Mouse (Mus musculus) left cerebral cortex, adult 9 months (tissue): Measurements from ENCODE around the gene Ifrd1.
A peak's percentile ranks its signal among the peaks of the same experiment; 100 is the strongest.
"Not testable (repeated sequence)": the region's sequence is repeated elsewhere in the genome, so short reads cannot be mapped to it uniquely, and the experiment has no call there.

ENCODE experiments used
- DNase-seq, 2 experiments: peaks; one replicate each; pipeline ENCODE4 v3.0.0; 2022; ENCODE audit warnings: low spot score in 2 of 2

The Ifrd1 gene

GRCm38 (mm10) chr12:40199302-40199701, 49.0 kb downstream of the Ifrd1 start, which contains the start of gene Lsmem1:
Lsmem1 (minus strand) TSS chr12:40199490.
- peak in 1 of 2 experiments; percentile 40 for DNase-seq

DNA sequence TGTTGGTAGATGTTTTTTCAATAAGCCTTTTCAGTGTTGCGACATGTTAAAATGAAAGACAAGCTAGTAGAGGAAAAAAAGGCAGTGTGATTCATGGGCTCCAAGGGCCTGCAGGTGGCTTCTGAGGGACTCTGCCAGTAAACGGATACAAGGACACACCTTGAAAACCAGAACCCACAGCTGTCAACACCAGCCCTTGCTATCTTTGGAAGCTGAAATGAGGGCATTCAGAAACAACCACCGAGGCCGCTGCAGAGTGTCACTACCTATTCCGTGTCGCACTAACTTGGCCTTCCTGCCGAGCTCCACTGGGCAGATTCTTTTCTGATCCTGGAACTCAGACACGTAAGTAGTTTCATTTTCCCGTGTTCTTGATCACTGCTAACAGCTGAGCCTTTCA, 49.9 kb downstream of the Ifrd1 start:
- no peak for DNase-seq

DNA sequence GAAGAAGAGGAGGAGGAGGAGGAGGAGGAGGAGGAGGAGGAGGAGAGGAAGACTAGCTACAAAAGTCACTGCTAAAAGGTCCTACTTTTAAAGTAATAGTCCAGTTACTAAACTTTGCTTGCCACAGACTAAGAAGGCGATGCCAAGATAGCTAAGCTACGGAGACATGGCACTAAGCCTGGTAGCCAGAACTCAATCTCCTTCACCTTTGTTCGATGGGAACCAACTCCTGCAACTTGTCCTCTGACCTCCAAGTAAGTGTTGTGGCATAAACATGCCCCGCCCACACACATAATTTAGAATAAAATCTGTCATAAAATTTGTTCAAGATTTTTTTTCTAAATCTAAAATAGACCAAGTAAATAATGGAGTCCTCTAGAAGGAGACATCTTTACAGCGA, 50.3 kb downstream of the Ifrd1 start:
- no peak for DNase-seq

DNA sequence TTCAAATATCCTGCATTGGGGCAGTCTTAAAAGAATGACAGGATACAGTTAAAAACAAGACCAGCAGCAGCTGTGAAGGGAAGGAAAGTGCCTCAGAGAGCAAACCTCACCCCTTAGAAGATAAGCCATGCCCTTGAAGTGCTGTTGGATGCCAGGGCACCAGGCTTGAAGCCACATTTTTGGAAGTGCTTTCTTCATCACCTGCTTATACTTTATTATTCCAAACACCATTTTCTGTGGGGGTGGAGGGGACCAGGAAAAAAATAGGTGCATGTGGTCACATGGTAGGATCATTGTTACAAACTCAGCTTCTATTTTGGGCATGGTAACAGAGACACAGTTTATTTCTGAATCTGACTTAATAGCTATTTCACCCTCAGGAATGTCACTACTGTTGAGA, 50.8 kb downstream of the Ifrd1 start:
- no peak for DNase-seq

- no peak for DNase-seq
These were observed 62.8 kb downstream of the Ifrd1 start for GRCm38 (mm10) chr12:40185474-40185873.

DNA sequence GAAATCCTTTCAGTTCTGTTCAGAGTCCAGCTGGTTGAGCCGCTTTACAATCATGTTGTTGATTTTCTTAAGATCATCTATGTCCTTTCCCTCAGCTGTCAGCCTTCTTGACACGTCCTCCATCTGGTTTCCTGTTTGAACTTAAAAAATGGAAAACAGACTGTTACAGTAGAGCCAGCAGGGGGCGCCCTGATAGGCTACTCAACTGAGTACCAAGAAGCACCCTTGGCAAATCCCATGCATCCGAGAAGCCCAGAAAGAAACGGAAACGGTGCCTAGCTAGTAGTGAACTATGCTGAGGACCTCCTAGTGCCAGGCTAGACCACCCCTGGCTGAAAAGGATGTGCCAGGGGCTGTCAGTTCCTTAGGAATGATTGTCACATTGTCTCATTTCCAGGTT, 71.2 kb downstream of the Ifrd1 start:
- DNase-seq, result no peak

GRCm38 (mm10) chr12:40176158-40176557, 72.1 kb downstream of the Ifrd1 start:
- DNase-seq, result no peak

DNA sequence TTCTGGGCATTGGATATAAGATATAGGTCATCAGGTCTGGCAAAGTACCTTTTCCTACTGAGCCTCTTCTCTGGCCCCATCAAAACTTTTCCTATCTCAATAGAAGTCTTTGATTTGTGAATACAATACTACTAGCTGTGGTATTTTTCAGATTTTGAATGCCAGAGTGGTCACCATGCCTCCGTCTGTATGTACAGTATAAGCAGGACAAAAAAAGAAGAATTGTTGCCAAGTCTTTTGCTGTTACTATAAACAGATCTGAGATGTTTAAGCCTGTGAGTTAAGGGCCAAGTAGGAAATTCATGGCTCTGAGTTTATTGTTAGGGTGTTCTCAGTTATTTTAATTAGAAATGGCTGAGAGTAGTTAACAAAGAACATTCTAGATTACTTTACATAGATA, 73.1 kb downstream of the Ifrd1 start:
- DNase-seq, result not testable (repeated sequence)

- DNase-seq, result no peak
These were observed 76.7 kb downstream of the Ifrd1 start for GRCm38 (mm10) chr12:40171637-40172036.

GRCm38 (mm10) chr12:40169675-40170074, 78.6 kb downstream of the Ifrd1 start:
- no peak for DNase-seq

GRCm38 (mm10) chr12:40164621-40165020, 83.7 kb downstream of the Ifrd1 start:
- peak; percentile 15 to 31 for DNase-seq

- no peak for DNase-seq
These were observed 87.5 kb downstream of the Ifrd1 start for GRCm38 (mm10) chr12:40160777-40161176.

DNA sequence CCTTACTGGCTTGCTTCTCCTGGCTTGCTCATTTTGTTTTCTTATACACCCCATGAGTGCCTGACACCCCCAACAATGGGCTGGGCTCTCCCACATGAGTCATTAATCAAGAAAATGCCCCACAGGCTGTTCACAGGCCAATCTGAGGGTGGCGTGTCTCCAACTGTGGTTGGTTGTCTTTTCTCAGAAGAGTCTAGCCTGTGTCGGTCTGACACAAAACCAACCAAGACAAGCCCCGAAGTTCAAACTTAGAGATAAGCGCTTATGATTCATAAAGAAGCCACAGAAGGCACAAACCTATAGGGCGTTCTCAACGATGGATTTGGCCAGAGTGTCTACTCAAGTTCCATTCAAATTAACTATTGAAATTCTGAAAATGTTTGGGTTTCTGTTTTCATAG, 94.1 kb downstream of the Ifrd1 start:
- DNase-seq, result no peak

DNA sequence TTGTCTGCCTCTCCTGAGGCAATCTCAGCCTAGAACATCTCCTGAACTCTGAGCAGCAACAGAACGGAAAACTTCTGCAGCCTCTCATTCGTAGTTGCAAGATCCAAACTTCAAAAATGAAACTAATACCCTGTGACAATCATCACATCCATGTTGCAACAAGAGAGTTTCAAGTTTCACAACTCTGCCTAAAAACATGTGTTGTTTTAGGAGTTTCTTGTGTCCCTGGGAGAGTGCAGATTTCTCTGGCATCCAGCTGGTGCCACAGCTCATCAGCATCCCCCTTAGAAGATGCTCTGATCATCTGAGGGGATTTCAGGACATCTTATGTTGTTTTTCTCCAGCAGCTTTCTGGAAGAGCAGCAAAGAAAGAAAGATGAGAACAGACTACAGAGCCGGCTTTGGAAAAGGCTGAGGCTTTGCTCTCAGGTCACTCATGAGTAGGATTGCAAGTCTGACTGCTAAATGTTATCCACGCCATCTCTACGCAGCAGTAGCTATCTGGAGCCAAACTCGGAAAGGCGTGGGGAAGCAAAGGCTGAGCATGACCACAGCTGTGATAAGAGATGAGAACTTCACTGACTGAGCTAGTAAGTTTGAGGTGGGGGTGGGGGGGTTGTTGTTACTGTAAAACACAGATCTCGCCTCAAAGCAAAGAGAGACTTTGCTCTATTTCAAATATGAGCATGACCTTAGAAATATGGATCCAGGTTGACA, 95.8 kb downstream of the Ifrd1 start:
- DNase-seq, result no peak
